Mouse (Mus musculus): Measurements from ENCODE around the gene Nfkb1.

The Nfkb1 gene

GRCm38 (mm10) chr3:135667084-135667483 lies 24.3 kb downstream of the Nfkb1 start:
- DNase-seq (ENCODE audit: low spot score), result no peak

- no peak for DNase-seq (ENCODE audit: low spot score)
Observed at GRCm38 (mm10) chr3:135665777-135666259, 25.5 kb downstream of the Nfkb1 start.

- DNase-seq (ENCODE audit: low spot score), result no peak
Observed at GRCm38 (mm10) chr3:135662139-135662864, 29.0 kb downstream of the Nfkb1 start.

- no peak for DNase-seq (ENCODE audit: low spot score)
Observed at GRCm38 (mm10) chr3:135661707-135662106, 29.6 kb downstream of the Nfkb1 start.

GRCm38 (mm10) chr3:135658540-135659097 lies 32.7 kb downstream of the Nfkb1 start:
- DNase-seq (ENCODE audit: low spot score), result no peak

- no peak for DNase-seq (ENCODE audit: low spot score)
Observed at GRCm38 (mm10) chr3:135656156-135656555, 35.2 kb downstream of the Nfkb1 start.

- no peak for DNase-seq (ENCODE audit: low spot score)
Observed at GRCm38 (mm10) chr3:135650773-135651555, 40.4 kb downstream of the Nfkb1 start.

- no peak for DNase-seq (ENCODE audit: low spot score)
Observed at GRCm38 (mm10) chr3:135649809-135650208, 41.5 kb downstream of the Nfkb1 start.

- DNase-seq (ENCODE audit: low spot score), result no peak
Observed at GRCm38 (mm10) chr3:135648501-135648900, 42.8 kb downstream of the Nfkb1 start.

- no peak for DNase-seq (ENCODE audit: low spot score)
Observed at GRCm38 (mm10) chr3:135646622-135647021, 44.7 kb downstream of the Nfkb1 start.

- DNase-seq (ENCODE audit: low spot score), result no peak
Observed at GRCm38 (mm10) chr3:135644971-135645370, 46.4 kb downstream of the Nfkb1 start.

- no peak for DNase-seq (ENCODE audit: low spot score)
Observed at GRCm38 (mm10) chr3:135641623-135641915, 49.8 kb downstream of the Nfkb1 start.

- DNase-seq (ENCODE audit: low spot score), result no peak
Observed at GRCm38 (mm10) chr3:135640856-135641622, 50.3 kb downstream of the Nfkb1 start.

- no peak for DNase-seq (ENCODE audit: low spot score)
Observed at GRCm38 (mm10) chr3:135640203-135640602, 51.1 kb downstream of the Nfkb1 start.

- no peak for DNase-seq (ENCODE audit: low spot score)
Observed at GRCm38 (mm10) chr3:135637592-135637991, 53.8 kb downstream of the Nfkb1 start.

GRCm38 (mm10) chr3:135636454-135636853 lies 54.9 kb downstream of the Nfkb1 start:
- no peak for DNase-seq (ENCODE audit: low spot score)

- DNase-seq (ENCODE audit: low spot score), result no peak
Observed at GRCm38 (mm10) chr3:135635646-135636434, 55.5 kb downstream of the Nfkb1 start.

- DNase-seq (ENCODE audit: low spot score), result no peak
Observed at GRCm38 (mm10) chr3:135635030-135635429, 56.3 kb downstream of the Nfkb1 start.

GRCm38 (mm10) chr3:135634275-135634674 lies 57.1 kb downstream of the Nfkb1 start:
- DNase-seq (ENCODE audit: low spot score), result no peak

- DNase-seq (ENCODE audit: low spot score), result no peak
Observed at GRCm38 (mm10) chr3:135631856-135632255, 59.5 kb downstream of the Nfkb1 start.

GRCm38 (mm10) chr3:135631096-135631457 lies 60.3 kb downstream of the Nfkb1 start:
- no peak for DNase-seq (ENCODE audit: low spot score)
